Mouse (Mus musculus) layer of hippocampus, postnatal 25 days (tissue): Measurements from ENCODE around the gene Fkbpl. TPM values are rescaled to one million over a fixed set of nuclear protein-coding genes. Genes with fewer than 3 reads are reported as not detected.

Experiments
- DNase-seq, 2 experiments: peaks; one replicate each; pipeline ENCODE4 v3.0.0; 2022; ENCODE audit warnings: mixed read lengths in 2 of 2, low spot score in 1 of 2; ENCODE audit errors: extremely low spot score in 1 of 2
- total RNA-seq, 2 experiments: library from RNA; stranded (reverse); gene quantifications; 2 replicates each; pipeline ENCODE4 v1.2.3; 2021

The Fkbpl gene
- total RNA-seq, 2 experiments from 2014 or later = 14.1 to 14.9 TPM

- DNase-seq = no peak
Observed at GRCm38 (mm10) chr17:34626062-34626772, 18.3 kb upstream of the Fkbpl start.

GRCm38 (mm10) chr17:34626773-34627092, 17.8 kb upstream of the Fkbpl start:
- no peak for DNase-seq

- peak; percentile 65 to 70 for DNase-seq
Observed at GRCm38 (mm10) chr17:34627093-34627942, 17.2 kb upstream of the Fkbpl start.

- DNase-seq = no peak
Observed at GRCm38 (mm10) chr17:34627943-34628643, 16.5 kb upstream of the Fkbpl start, which contains the start of gene Ppt2. Ppt2 (minus strand) TSS chr17:34628510.

GRCm38 (mm10) chr17:34628644-34628967, 16.0 kb upstream of the Fkbpl start:
- DNase-seq = no peak

GRCm38 (mm10) chr17:34629221-34629751, 15.3 kb upstream of the Fkbpl start, which contains the start of gene Prrt1:
Prrt1 (plus strand) TSS chr17:34629533.
- DNase-seq = no peak

GRCm38 (mm10) chr17:34629796-34630603, 14.6 kb upstream of the Fkbpl start:
- DNase-seq = no peak

GRCm38 (mm10) chr17:34630761-34631301, 13.7 kb upstream of the Fkbpl start:
- no peak for DNase-seq

- DNase-seq = no peak
Observed at GRCm38 (mm10) chr17:34631647-34632046, 12.9 kb upstream of the Fkbpl start.

GRCm38 (mm10) chr17:34632261-34632691, 12.3 kb upstream of the Fkbpl start:
- peak; percentile 74 to 80 for DNase-seq

- no peak for DNase-seq
Observed at GRCm38 (mm10) chr17:34635671-34636070, 8.9 kb upstream of the Fkbpl start.

GRCm38 (mm10) chr17:34637459-34637858, 7.1 kb upstream of the Fkbpl start:
- DNase-seq = no peak

- no peak for DNase-seq
Observed at GRCm38 (mm10) chr17:34639461-34640255, 4.9 kb upstream of the Fkbpl start.

- DNase-seq = no peak
Observed at GRCm38 (mm10) chr17:34640778-34641601, 3.6 kb upstream of the Fkbpl start.

- no peak for DNase-seq
Observed at GRCm38 (mm10) chr17:34641945-34642344, 2.6 kb upstream of the Fkbpl start.

GRCm38 (mm10) chr17:34643379-34643778, 1.2 kb upstream of the Fkbpl start:
- no peak for DNase-seq

- no peak for DNase-seq
Observed at GRCm38 (mm10) chr17:34643944-34644343, 620 bp upstream of the Fkbpl start.

GRCm38 (mm10) chr17:34645256-34645829, 779 bp downstream of the Fkbpl start:
- DNase-seq = no peak
